Mouse (Mus musculus) cerebellum, adult (tissue): ENCODE results near the gene Ptdss2.

Source experiments
- ATAC-seq: cut with Nextera tagmentation; 2 replicates; pipeline ENCODE4 v1.9.2; 2017; ENCODE audit warnings: mild to moderate bottlenecking, moderate library complexity, mixed read lengths; ENCODE audit not compliant: insufficient number of reproducible peaks, low FRiP score, low TSS enrichment

Gene Ptdss2

DNA sequence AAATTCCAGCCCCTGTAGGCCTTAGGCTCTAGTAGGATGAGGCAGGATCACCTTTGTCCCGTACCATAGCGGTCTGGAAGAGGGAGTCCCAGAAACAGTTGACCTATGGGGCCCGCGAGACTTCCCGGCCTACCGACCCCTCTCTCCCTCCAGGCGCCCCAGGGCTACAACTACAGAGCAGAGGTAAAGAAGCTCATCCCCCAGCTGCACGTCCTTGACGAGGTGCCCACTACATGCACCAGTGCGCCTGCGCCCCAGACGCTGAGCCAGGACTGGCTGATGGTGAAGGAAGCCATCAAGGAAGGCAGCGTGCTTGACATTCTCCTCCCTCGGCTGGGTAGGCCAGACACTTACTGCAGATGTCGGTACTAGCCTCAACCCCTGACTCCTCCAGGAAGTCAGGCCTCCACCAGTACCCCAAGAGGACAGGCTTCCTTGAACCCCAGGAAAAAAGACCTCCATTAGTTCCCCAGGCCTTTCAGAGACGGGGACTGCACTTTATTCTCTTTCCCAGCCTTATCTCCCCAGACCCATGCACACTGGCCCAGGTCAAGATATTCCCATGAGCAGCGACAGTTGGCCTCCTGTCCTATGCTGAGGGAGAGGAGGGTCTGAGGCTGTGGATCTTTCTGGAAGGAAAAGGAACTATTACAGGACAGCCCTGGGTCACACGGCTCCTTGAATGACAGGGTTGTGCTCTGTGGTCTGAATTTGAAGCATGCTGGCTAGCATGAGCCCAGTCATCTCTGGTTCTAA lies 84.2 kb downstream of the Ptdss2 start:
- no peak for ATAC-seq
